Mouse (Mus musculus) frontal cortex, postnatal 14 days (tissue): ENCODE data around the gene Pam.
"Not testable (repeated sequence)": the region's sequence is repeated elsewhere in the genome, so short reads cannot be mapped to it uniquely, and the experiment has no call there.

Experiments used
- DNase-seq, 2 experiments: peaks; one replicate each; pipeline ENCODE4 v3.0.0; 2022; ENCODE audit warnings: low spot score in 2 of 2

The Pam gene

GRCm38 (mm10) chr1:97769294-97769903, 326.0 kb downstream of the Pam start:
- DNase-seq: peak; percentile 16 to 17

DNA sequence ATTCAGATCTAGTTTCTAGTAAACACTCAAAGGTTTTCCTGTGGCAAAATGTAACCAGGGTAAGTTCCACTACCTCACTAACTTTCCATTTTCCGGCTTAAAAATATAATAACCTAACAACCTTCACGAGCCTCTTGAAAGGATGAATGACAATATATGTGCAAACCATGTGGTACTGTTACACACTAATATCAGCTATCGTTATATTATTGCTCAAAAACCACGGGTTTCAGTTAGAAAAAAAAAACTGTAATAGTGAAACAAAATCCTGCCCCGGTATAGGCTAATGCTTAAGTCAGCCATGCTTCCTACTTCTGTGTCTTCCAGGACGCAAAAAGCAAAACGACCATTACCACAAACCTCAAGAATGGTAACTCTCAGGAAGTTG, 326.5 kb downstream of the Pam start:
- DNase-seq: no peak

DNA sequence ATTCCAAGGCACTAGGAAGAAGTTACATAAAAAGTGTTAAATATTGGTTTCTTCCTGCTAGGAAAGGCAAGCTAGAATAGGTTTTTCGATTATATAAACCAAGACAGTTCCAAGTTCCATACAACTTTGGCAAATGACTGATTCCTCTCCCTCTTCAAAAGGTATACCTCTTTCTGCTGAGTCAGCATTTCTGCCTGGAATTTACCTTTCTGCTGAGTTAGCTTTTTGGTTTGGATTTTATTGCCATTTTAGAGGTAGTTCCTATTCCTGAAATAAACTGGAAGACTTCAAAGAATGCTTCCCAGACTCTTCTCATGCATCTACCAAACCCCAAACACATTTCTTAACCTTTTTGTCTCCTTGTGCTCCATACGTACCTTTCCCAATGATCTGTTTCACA, 327.4 kb downstream of the Pam start:
- no peak for DNase-seq

DNA sequence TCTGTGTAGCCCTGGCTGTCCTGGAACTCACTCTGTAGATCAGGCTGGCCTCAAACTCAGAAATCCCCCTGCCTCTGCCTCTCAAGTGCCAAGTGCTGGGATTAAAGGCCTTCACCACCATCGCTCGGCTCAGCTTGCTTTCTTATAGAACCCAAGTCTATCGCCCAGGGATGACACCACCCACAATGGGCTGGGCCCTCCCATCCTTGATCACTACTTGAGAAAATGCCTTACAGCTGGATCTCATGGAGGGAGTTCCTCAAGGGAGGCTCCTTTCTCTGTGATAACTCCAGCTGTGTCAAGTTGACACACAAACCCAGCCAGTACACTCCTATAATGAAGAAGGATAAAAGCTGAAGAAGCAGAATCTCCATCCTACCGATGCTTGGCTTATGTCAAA, 329.7 kb downstream of the Pam start:
- DNase-seq: not testable (repeated sequence)

DNA sequence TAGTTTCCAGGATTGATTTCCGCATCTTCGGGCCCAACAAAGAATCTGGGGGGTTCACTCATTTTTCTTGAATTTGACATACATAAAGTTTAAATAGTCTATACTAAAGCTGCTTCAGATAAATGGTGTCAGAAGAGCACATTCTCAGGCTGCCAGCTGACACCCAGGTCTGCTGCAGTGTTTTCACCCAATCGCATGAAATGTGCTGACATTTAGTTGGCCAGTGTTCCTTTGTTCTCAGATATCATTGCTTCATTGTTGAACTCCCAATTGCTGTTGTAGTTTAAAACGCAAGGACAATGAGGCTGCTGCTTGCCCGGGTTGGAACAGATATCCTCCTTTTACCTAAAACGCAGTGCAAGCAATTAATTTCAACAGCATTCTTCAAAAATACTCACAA, 334.0 kb downstream of the Pam start:
- no peak for DNase-seq

DNA sequence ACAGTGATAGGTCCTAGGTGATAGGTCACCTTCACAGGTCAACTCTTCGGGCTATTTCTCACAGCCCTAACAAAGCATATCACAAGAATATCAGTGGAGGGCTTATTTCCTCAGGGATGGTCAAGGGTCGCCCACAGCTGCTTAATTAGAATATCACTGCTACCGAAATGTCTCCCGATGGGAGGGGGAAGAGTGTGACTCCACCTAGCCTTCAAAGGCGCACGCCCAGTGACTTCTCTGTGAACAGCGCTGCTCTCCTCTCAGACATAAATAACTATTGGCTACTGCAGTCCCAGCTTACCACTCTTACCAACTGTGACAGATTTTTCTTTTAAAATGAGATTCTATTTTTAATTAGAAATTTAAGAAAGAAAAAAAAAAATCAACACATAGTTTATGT, 334.8 kb downstream of the Pam start:
- no peak for DNase-seq

GRCm38 (mm10) chr1:97759841-97760240, 335.6 kb downstream of the Pam start:
- DNase-seq: no peak

DNA sequence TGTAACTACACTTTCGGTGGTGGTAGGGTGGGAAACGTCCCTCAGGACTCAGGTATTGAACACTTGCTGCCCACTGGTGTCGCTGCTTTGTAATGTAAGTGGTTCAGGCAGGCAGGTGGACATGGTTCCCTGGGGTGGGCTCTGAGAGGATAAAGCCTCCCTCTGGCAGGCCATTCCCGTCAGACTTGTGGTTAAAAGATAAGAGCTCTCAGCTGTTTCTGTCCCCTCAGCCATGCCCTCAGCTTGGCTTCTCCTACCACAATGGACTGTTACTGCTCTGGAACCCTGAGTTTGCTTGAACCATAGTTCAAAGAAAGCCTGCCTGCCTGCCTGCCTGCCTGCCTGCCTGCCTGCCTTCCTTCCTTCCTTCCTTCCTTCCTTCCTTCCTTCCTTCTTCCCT, 341.1 kb downstream of the Pam start:
- no peak for DNase-seq

GRCm38 (mm10) chr1:97753216-97753615, 342.2 kb downstream of the Pam start:
- no peak for DNase-seq

DNA sequence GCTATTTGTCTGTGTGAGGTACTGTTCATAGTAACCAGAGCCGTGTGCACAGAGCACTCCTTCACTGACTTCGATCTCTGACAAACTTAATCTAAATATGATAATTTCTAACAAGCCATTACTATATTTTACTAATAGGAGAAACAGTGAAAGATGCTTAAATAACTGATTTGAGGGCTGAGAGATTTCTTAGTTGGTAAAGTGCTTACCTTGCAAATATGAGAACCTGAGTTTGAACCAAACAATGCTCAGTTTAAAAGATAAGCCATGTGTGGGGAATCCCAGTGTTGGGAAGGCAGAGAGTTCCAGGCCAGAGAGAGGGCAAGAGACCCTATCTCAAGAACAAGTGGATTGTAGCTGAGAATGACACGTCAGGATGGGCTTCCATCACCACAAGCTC, 347.3 kb downstream of the Pam start:
- no peak for DNase-seq

GRCm38 (mm10) chr1:97746261-97746660, 349.2 kb downstream of the Pam start:
- DNase-seq: no peak

DNA sequence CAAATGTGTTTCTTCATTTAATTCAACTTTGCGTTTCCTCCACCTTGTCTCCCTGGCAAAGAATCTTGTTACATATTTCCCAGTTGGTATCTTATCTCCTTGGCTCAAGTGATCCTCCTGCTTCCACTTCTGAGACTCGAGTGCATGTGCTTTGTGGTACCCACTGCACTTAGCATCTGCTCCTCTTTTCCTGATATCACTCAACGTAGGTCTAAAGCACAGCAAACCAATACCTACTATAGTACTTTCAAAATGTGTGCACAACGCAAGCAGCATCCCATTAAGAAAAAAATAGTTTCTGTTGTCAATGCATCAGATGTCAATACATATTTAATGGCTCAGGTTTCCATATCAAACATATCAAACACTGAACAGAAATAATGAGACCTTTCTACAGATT, 349.7 kb downstream of the Pam start:
- DNase-seq: no peak
